Mouse (Mus musculus) lung, embryonic 14.5 days (tissue): ENCODE results near the gene Pcnt. TPM values are rescaled to one million over a fixed set of nuclear protein-coding genes. Genes with fewer than 3 reads are reported as not detected.

Experiments
- ATAC-seq: fragments of 200-750 bp; cut with Nextera tagmentation; 2 replicates; pipeline ENCODE4 v1.8.0; 2017; ENCODE audit warnings: mild to moderate bottlenecking, moderate TSS enrichment, moderate library complexity; ENCODE audit not compliant: insufficient read depth
- DNase-seq: peaks from one replicate; pipeline ENCODE4 v3.0.0-alpha.2; 2015
- H3K27ac ChIP-seq: fragments of 300-500 bp; sonication (generic); 2 replicates; pipeline ENCODE4 v1.5.1; 2014; ENCODE audit warnings: low read depth, mild to moderate bottlenecking, moderate library complexity
- H3K27me3 ChIP-seq: fragments of 300-500 bp; sonication (generic); 2 replicates; pipeline ENCODE4 v1.6.1; 2014; ENCODE audit warnings: low read length, control low read depth; ENCODE audit not compliant: insufficient read depth
- H3K36me3 ChIP-seq: fragments of 300-500 bp; sonication (generic); 2 replicates; pipeline ENCODE4 v1.6.1; 2014; ENCODE audit warnings: control low read depth; ENCODE audit not compliant: insufficient read depth
- H3K4me1 ChIP-seq: fragments of 300-500 bp; sonication (generic); 2 replicates; pipeline ENCODE4 v1.6.1; 2014; ENCODE audit warnings: antibody characterized with exemption, control low read depth; ENCODE audit not compliant: insufficient read depth
- H3K4me2 ChIP-seq: fragments of 300-500 bp; sonication (generic); 2 replicates; pipeline ENCODE4 v1.6.1; 2014; ENCODE audit warnings: mild to moderate bottlenecking
- H3K4me3 ChIP-seq: fragments of 300-500 bp; sonication (generic); 2 replicates; pipeline ENCODE4 v1.5.1; 2014; ENCODE audit warnings: low read depth, low read length
- H3K9ac ChIP-seq: fragments of 300-500 bp; sonication (generic); 2 replicates; pipeline ENCODE4 v1.6.1; 2014
- H3K9me3 ChIP-seq: fragments of 300-500 bp; sonication (generic); 2 replicates; pipeline ENCODE4 v1.6.1; 2016; ENCODE audit warnings: low read depth, low read length, control low read depth
- CTCF ChIP-seq: IDR thresholded peaks from 2 replicates; pipeline ENCODE4 v1.5.1; 2016; ENCODE audit warnings: antibody characterized with exemption, low read depth
- WGBS: fragments of 180-500 bp; shearing (Covaris S2); extraction: QIAGEN DNeasy Blood & Tissue Kit; methylation state at CpG from one replicate; pipeline ENCODE4 v1.1.7; 2014; 5-methylcytosine and 5-hydroxymethylcytosine counted together
- polyA plus RNA-seq: library from polyadenylated mRNA; unstranded; fragments of >200 nt; fragmentation: Nextera tagmentation; extraction: Ambion mirVana; gene quantifications from 2 replicates; pipeline ENCODE4 v1.2.1, GENCODE M21; 2014

Pcnt gene
- polyA plus RNA-seq, 1 experiment from 2014 or later, result 20.3 TPM

DNA sequence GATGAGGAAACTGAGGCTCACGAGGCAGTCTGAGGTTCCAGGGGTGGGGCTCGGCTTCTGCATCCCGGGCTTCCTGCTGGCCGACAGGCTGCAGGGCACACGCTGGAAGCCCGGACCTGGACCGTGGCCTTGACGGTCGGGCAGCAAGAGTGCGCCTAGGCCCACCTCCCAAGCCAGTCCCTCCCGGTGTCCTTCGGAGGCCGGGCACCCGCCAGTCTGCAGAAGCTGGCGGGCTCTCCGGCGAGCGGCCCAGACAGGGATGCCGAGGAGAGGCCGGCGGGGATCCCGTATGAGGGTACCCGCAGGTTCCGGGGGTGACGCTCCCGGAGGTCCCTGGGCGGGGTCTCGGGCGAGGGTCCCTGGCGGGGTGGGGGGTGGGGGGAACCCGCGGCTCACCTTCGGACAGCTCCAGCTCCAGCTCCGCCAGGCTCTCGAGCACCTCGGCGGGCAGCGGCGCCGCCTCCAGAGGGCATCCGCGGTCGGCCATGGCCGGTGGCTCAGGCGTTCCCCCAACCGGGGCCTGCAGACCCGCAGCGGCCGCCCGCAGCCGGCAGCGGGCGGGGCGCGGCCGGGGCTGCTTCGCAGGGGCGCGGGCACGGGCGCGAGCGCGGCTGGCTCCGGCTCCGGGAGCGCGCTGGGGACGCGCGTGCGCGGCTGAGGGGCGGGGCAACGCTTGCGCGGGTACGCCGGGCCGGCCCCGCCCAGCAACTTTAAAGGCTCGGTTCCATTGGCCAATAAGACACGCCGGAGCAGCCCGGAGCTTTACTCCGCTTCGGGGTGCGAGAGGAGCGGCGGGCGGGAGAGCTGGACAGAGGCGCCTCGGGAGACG is 97.7 kb downstream of the Pcnt start, which contains the start of gene Dip2a:
TSS of gene Dip2a (minus strand) at position 581 of the 829 bp plus-strand sequence.
- DNase-seq (peak; percentile 98), ATAC-seq (peak; percentile 93)
- H3K4me3 ChIP-seq, result peak within 1 kb of the TSS; percentile 92
- H3K4me1 ChIP-seq, result 0 out of 2 replicates have a peak, but pooled peaks cover 6% of the 10 kb centered on the region
- 0 out of 2 replicates have a peak, but pooled peaks cover 3% of the 10 kb centered on the region for H3K36me3 ChIP-seq
- H3K4me2 ChIP-seq, result peak within 1 kb of the TSS; percentile 93
- H3K9ac ChIP-seq, result peak within 1 kb of the TSS; percentile 89
- WGBS, result under 1% methylated on average over 69 of the region's 94 CpGs
- peak within 1 kb of the TSS; percentile 84 for H3K27ac ChIP-seq
- H3K9me3 ChIP-seq, result no peaks in the 10 kb centered on the region
- TF ChIP-seq CTCF, result no peak
- H3K27me3 ChIP-seq, result no peaks in the 10 kb centered on the region

DNA sequence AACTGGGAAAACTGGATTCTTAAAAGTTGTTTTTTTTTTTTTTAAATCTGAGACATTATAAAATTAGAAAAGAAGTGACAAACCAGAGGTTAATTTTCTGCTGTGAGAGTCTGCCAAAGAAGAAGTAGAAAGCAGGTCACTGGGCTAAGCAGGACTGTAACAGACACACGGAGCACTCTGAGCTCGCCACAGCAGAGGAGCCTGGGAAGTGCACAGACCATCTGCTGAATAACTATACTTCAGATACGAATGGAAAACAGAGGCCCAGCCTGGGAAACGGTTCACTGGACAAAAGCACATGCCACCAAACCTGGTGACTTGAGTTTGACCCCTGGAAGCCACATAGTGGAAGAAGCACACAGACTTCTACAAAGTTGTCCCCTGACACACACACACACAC is 108.2 kb downstream of the Pcnt start:
- DNase-seq (no peak), ATAC-seq (no peak)
- H3K36me3 ChIP-seq, result no peaks in the 10 kb centered on the region
- no peaks in the 10 kb centered on the region for H3K27me3 ChIP-seq
- no peak for TF ChIP-seq CTCF
- WGBS, result 54% methylated on average over 4 of the region's 4 CpGs
- no peak overlapping the region for H3K27ac ChIP-seq
- no peak overlapping the region for H3K4me2 ChIP-seq
- no peak overlapping the region for H3K9ac ChIP-seq
- H3K4me1 ChIP-seq, result no peaks in the 10 kb centered on the region
- H3K4me3 ChIP-seq, result no peak overlapping the region
- no peaks in the 10 kb centered on the region for H3K9me3 ChIP-seq

DNA sequence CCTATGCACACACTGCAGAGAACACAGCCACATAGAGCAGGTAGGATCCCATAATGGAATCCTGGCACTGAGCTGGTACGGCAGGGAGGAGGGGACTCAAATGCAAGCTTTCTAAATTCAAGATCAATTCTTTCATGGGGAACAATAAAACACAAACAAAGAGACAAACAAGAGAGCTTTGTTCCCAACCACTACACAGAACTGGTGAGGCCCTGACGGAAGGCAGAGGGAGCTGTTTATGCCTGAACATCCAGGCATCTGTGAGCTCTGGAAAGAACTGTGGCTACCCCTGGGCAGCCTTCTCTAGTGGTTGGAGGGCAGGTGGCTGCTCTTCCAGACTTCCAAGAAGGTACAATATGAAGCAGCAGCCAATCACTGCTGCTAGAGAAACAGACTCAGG is 110.5 kb downstream of the Pcnt start:
- Histone ChIP-seq H3K36me3 (no peaks in the 10 kb centered on the region), H3K9me3 (no peaks in the 10 kb centered on the region), H3K4me2 (no peak overlapping the region), H3K9ac (no peak overlapping the region), H3K27me3 (no peaks in the 10 kb centered on the region), H3K27ac (no peak overlapping the region), H3K4me3 (no peak overlapping the region), H3K4me1 (no peaks in the 10 kb centered on the region)
- no peak for DNase-seq
- WGBS, result 74% methylated on average over 2 of the region's 2 CpGs
- no peak for TF ChIP-seq CTCF
- no peak for ATAC-seq

DNA sequence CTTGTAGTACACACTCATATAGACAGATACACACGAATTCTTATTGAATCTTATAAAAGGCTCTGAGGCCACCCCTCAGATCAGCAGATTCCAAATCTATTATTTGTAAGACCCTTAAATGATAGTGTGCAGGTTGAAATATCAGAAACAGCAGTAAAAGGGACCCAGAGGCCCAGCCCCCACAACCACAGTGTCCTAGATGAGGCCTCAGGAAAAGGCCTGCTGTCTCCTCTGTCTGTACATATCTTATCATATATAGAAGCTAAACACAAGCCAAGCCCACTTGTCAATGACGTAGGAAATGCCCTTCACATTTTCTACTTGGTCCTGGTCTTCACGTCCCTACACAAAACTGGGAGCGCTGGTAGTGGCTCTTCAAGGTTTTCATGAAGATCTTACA is 113.5 kb downstream of the Pcnt start:
- WGBS, result 67% methylated on average over 4 of the region's 4 CpGs

DNA sequence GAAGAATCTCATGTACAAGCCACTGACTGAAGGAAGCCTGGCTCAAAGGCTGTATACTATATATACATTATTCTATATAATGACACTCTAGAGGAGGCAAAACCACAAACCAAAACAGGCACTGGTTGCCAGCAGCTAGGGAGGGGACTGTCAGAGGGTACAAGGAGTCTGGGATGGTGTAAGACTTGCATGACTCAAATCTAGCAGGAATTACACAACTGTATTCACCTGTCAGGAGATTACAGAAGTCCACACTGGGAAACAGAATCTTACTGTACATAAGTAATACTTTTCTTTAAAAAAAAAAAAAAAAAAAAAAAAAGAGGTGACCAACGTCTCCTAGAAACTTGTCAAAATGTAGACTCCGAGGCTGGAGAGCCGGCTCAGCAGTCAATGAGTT is 114.0 kb downstream of the Pcnt start:
- no peak for TF ChIP-seq CTCF
- Histone ChIP-seq H3K9me3 (no peaks in the 10 kb centered on the region), H3K27me3 (no peaks in the 10 kb centered on the region), H3K27ac (no peak overlapping the region), H3K36me3 (no peaks in the 10 kb centered on the region), H3K9ac (no peak overlapping the region), H3K4me1 (no peaks in the 10 kb centered on the region), H3K4me3 (no peak overlapping the region), H3K4me2 (no peak overlapping the region)
- WGBS, result 73% methylated on average over 3 of the region's 3 CpGs
- ATAC-seq, result no peak
- DNase-seq, result no peak

More for the DNA sequence above, 113.5 kb downstream of the Pcnt start:
- H3K27me3 ChIP-seq, result no peaks in the 10 kb centered on the region
- ATAC-seq (no peak), DNase-seq (no peak)
- no peaks in the 10 kb centered on the region for H3K9me3 ChIP-seq
- no peak overlapping the region for H3K27ac ChIP-seq
- H3K9ac ChIP-seq, result no peak overlapping the region
- H3K4me2 ChIP-seq, result no peak overlapping the region
- no peak overlapping the region for H3K4me3 ChIP-seq
- no peak for TF ChIP-seq CTCF
- no peaks in the 10 kb centered on the region for H3K4me1 ChIP-seq
- H3K36me3 ChIP-seq, result no peaks in the 10 kb centered on the region

- Histone ChIP-seq H3K27ac (no peak overlapping the region), H3K4me2 (no peak overlapping the region), H3K9me3 (no peaks in the 10 kb centered on the region), H3K4me3 (no peak overlapping the region), H3K27me3 (no peaks in the 10 kb centered on the region), H3K36me3 (no peaks in the 10 kb centered on the region), H3K9ac (no peak overlapping the region), H3K4me1 (no peaks in the 10 kb centered on the region)
- peak; percentile 25 for TF ChIP-seq CTCF
- DNase-seq (peak; percentile 39), ATAC-seq (no peak)
- WGBS, result 71% methylated on average over 5 of the region's 6 CpGs
Measured at GRCm38 (mm10) chr10:76326304-76327006, 116.1 kb downstream of the Pcnt start.

DNA sequence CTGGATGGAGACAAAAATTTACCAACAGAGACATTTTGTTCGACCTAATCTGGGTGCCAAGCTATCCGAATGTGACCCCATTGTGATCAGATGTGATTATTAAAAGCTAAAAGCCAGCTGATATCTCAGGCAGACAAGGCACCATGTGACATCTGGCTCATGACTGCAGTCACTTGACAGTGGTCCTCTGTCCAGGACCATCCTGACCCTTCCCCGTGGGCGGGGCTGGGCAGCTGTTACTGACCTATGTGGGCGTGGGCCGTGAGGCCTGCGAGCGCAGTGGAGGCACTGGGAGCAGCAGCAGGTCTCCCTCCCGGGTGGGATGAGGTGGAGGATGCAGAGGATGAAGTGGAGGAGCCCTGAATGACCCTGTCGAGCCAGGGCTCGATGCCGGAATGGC is 125.0 kb downstream of the Pcnt start:
- Histone ChIP-seq H3K27me3 (no peaks in the 10 kb centered on the region), H3K4me2 (no peak overlapping the region), H3K9me3 (no peaks in the 10 kb centered on the region), H3K4me1 (no peaks in the 10 kb centered on the region), H3K9ac (no peak overlapping the region), H3K4me3 (no peak overlapping the region), H3K36me3 (peaks cover 39% of the 10 kb centered on the region), H3K27ac (no peak overlapping the region)
- ATAC-seq (no peak), DNase-seq (no peak)
- TF ChIP-seq CTCF, result no peak
- 79% methylated on average over 12 of the region's 12 CpGs for WGBS
